ENCODE assay signal across 12 mouse cellular contexts in the genomic region with DNA sequence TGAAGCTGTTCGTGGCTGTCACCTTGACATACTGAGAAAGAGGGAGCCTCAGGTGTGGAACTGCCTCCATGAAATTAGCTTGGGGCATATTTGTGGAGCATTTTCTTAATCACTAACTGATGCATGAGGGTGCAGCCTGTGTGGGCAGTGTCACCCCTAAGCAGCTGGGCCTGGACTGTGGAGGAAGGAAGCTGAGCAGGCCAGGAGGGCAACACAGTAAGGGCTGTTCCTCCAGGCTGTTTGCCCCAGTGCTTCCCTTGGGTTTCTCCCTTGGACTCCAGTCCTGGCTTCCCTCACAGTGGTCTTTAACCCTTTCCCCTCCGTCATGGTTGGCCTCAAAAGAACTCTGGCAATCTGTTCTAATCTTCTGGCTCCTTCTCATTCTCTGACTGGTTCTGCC. TPM values are rescaled to one million over a fixed set of nuclear protein-coding genes. Genes with fewer than 3 reads are reported as not detected.
DNase-seq lines count a peak whose midpoint lies in the region; ATAC-seq lines count a peak whose summit lies in the region.
"Had no signal": no experiment of that assay in that cellular context is flagged by ENCODE, and none has a peak within 500 bp of the region (broad histone marks: within the 10 kb centered on the region; RNA-seq: fewer than 3 reads in every experiment).

No protein-coding gene starts in this region.

- 66% methylated on average over 2 of the region's 2 CpGs for WGBS in liver, embryonic 11.5 days

- no peaks in the 10 kb centered on the region for H3K36me3 ChIP-seq in liver, embryonic 11.5 days (ENCODE audit: control insufficient read depth, insufficient read depth, low read length)
- H3K36me3 ChIP-seq: hindbrain, embryonic 10.5 days had no signal

- H3K4me2 ChIP-seq in liver, embryonic 11.5 days = no peak overlapping the region

- 0 out of 2 replicates have a peak, but pooled peaks have one; percentile 46 for ATAC-seq in liver, embryonic 11.5 days (replicated peaks; ENCODE audit: low FRiP score)
- peak; percentile 89 for ATAC-seq in granulocyte monocyte progenitor cell, adult 5-6 weeks (replicated peaks; ENCODE audit: poor library complexity, severe bottlenecking)
- 0 out of 2 replicates have a peak, but pooled peaks have one; percentile 25 for ATAC-seq in neutrophil, adult 5-6 weeks (ENCODE audit: extremely low read depth, insufficient number of reproducible peaks, low FRiP score, poor library complexity, severe bottlenecking)
- ATAC-seq: activated CD4-positive, CD25-positive, alpha-beta regulatory T cell, adult 4 months; forebrain, postnatal 0 days had no signal

- DNase-seq in liver, embryonic 11.5 days (ENCODE audit: low spot score) = no peak
- DNase-seq in liver = no peak
- peak; percentile 36 for DNase-seq in kidney, postnatal 14 days
- DNase-seq in cerebellum, postnatal 36 days = no peak
- DNase-seq in frontal cortex, adult 2 months (ENCODE audit: extremely low spot score in 1 of 2, low spot score in 1 of 2) = no peak
- DNase-seq: forebrain, postnatal 0 days; lung, postnatal 4 days had no signal

- no peak overlapping the region for H3K9ac ChIP-seq in liver, embryonic 11.5 days (ENCODE audit: low read depth, low read length)
- H3K9ac ChIP-seq: forebrain, postnatal 0 days had no signal

- H3K4me1 ChIP-seq in liver, embryonic 11.5 days (replicated peaks; ENCODE audit: control insufficient read depth, insufficient read depth, low read length) = peaks cover 40% of the 10 kb centered on the region

- no peaks in the 10 kb centered on the region for H3K9me3 ChIP-seq in liver, embryonic 11.5 days (ENCODE audit: control insufficient read depth, low read length)
- H3K9me3 ChIP-seq: hindbrain, embryonic 10.5 days had no signal

- no peak overlapping the region for H3K4me3 ChIP-seq in liver, embryonic 11.5 days (ENCODE audit: low read depth, low read length)
- H3K4me3 ChIP-seq: hindbrain, embryonic 10.5 days; myocyte had no signal

- no peaks in the 10 kb centered on the region for H3K27me3 ChIP-seq in liver, embryonic 11.5 days (replicated peaks; ENCODE audit: control insufficient read depth, insufficient read depth, low read length)

- peak overlapping the region; percentile 19; the same call in 1 of the 2 replicates for H3K27ac ChIP-seq in liver, embryonic 11.5 days (ENCODE audit: low read depth, low read length)
- H3K27ac ChIP-seq: hindbrain, embryonic 10.5 days had no signal

RNA-seq across cellular contexts. Expression of gene Fam69a, which starts 13.6 kb away (rescaled TPM):
- 19.5 and 20.6 TPM in 2 replicates for polyA plus RNA-seq in liver, embryonic 11.5 days (2014; fragmentation: Nextera tagmentation; extraction: Ambion mirVana)
- total RNA-seq in granulocyte monocyte progenitor cell, adult 5-6 weeks (2014; fragmentation: Nextera tagmentation) = 21.8 and 32.0 TPM in 2 replicates
- total RNA-seq in granulocyte monocyte progenitor cell, adult 5-6 weeks (2017) = 16.8 and 22.9 TPM in 2 replicates
- total RNA-seq in neutrophil, adult 5-6 weeks (2017) = 39.3 and 44.8 TPM in 2 replicates
- polyA plus RNA-seq in frontal cortex, adult 2 months (2012; rRNA removed) = 16.8 and 17.9 TPM in 2 replicates

Comparison
In these comparisons a context has a peak if more than half of its experiments do, and no peak if none do; other contexts are left out.
1. ATAC-seq: peak in every context shown above with its lines; median percentile 89 in granulocyte monocyte progenitor cell, adult 5-6 weeks; 46 in liver, embryonic 11.5 days; 25 in neutrophil, adult 5-6 weeks.